Mouse (Mus musculus) stomach, postnatal 0 days (tissue): ENCODE measurements at regions not wholly inside any gene's neighbourhood (a gene's known extent, or its start where the extent isn't known, plus 50 kb on each side); places are given as distances from the start of the nearest gene placed in this dataset.
A peak's percentile ranks its signal among the peaks of the same experiment; 100 is the strongest.
"Not testable (repeated sequence)": the region's sequence is repeated elsewhere in the genome, so short reads cannot be mapped to it uniquely, and the experiment has no call there.

Source experiments
- ATAC-seq: fragments of 200-750 bp; cut with Nextera tagmentation; 2 replicates; pipeline ENCODE4 v1.8.0; 2017; ENCODE audit not compliant: low FRiP score, low TSS enrichment
- DNase-seq: peaks from one replicate; pipeline ENCODE4 v3.0.0-alpha.2; 2016; ENCODE audit warnings: low spot score
- H3K27ac ChIP-seq: fragments of 300-500 bp; sonication (generic); replicated peaks from 2 replicates; pipeline ENCODE4 v1.5.1; 2014; ENCODE audit warnings: mild to moderate bottlenecking, control low read depth
- H3K27me3 ChIP-seq: fragments of 300-500 bp; sonication (generic); 2 replicates; pipeline ENCODE4 v1.6.1; 2014; ENCODE audit warnings: low read length; ENCODE audit not compliant: control insufficient read depth, insufficient read depth
- H3K36me3 ChIP-seq: fragments of 300-500 bp; sonication (generic); 2 replicates; pipeline ENCODE4 v1.6.1; 2014; ENCODE audit warnings: low read length, mixed read lengths; ENCODE audit not compliant: control insufficient read depth, insufficient read depth
- H3K4me1 ChIP-seq: fragments of 300-500 bp; sonication (generic); replicated peaks from 2 replicates; pipeline ENCODE4 v1.6.1; 2014; ENCODE audit warnings: antibody characterized with exemption; ENCODE audit not compliant: control insufficient read depth, insufficient read depth
- H3K4me2 ChIP-seq: fragments of 300-500 bp; sonication (generic); replicated peaks from 2 replicates; pipeline ENCODE4 v1.6.1; 2014; ENCODE audit warnings: low read depth, mild to moderate bottlenecking, control low read depth, moderate library complexity
- H3K4me3 ChIP-seq: fragments of 300-500 bp; sonication (generic); 2 replicates; pipeline ENCODE4 v1.5.1; 2014; ENCODE audit warnings: low read depth, low read length, control low read depth
- H3K9ac ChIP-seq: fragments of 300-500 bp; sonication (generic); 2 replicates; pipeline ENCODE4 v1.6.1; 2014; ENCODE audit warnings: mild to moderate bottlenecking, low read length, control low read depth, mixed read lengths
- H3K9me3 ChIP-seq: fragments of 300-500 bp; sonication (generic); 2 replicates; pipeline ENCODE4 v1.6.1; 2016; ENCODE audit warnings: low read length; ENCODE audit not compliant: control insufficient read depth
- CTCF ChIP-seq: IDR thresholded peaks from 2 replicates; pipeline ENCODE4 v1.5.1; 2016; ENCODE audit warnings: antibody characterized with exemption, low read depth, mild to moderate bottlenecking, moderate library complexity
- EP300 ChIP-seq: optimal IDR thresholded peaks from 2 replicates; pipeline ENCODE3; 2016; ENCODE audit warnings: antibody characterized with exemption
- WGBS: fragments of 180-500 bp; shearing (Covaris S2); extraction: QIAGEN DNeasy Blood & Tissue Kit; methylation state at CpG from one replicate; pipeline ENCODE4 v1.1.7; 2014; 5-methylcytosine and 5-hydroxymethylcytosine counted together

- Histone ChIP-seq H3K27me3 (no peaks in the 10 kb centered on the region), H3K36me3 (no peaks in the 10 kb centered on the region), H3K4me1 (no peaks in the 10 kb centered on the region), H3K9me3 (no peaks in the 10 kb centered on the region), H3K27ac (no peak overlapping the region), H3K4me2 (peak overlapping the region; percentile 36), H3K4me3 (no peak overlapping the region), H3K9ac (no peak overlapping the region)
- no peak for DNase-seq
- ATAC-seq = no peak
- WGBS = 40% methylated on average over 11 of the region's 11 CpGs
- no peak for TF ChIP-seq CTCF
- TF ChIP-seq EP300 = no peak
These were observed 94.7 kb downstream of the Cxxc4 start for GRCm38 (mm10) chr3:134330943-134331342.

DNA sequence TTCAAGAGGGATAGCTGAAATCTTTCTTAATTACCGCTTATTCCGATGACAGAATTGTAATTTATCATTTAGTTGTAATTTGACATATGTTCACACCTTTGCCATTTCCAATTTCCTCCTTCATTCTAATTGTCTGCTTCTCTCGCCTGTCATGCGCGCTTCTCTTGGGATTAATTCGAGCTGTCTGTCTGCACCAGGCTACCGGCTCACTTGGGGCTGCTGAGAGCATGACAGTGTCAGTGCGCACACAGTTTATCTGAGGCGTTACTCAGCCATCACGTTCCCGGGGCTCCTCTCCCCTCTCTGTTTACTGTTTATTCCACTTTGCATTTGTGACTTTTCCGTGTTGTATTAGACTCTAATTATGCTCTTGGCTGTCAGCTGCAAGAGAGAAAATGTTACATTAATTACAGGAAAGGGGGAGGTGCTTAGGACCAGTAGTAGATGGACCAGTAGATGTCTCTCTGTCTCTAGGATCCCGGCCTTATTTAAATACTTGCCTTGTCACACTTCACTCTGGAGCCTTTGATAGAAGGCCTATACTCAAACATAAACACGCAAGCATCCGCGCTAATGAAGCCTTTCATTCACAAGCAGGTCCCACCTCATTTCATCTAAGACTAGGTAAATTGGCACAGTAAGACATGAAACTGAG lies 95.3 kb downstream of the Cxxc4 start:
- Histone ChIP-seq H3K4me1 (no peaks in the 10 kb centered on the region), H3K27me3 (no peaks in the 10 kb centered on the region), H3K9ac (no peak overlapping the region), H3K4me3 (no peak overlapping the region), H3K9me3 (no peaks in the 10 kb centered on the region), H3K27ac (no peak overlapping the region), H3K36me3 (no peaks in the 10 kb centered on the region), H3K4me2 (peak overlapping the region; percentile 28; the same call in 1 of the 2 replicates)
- TF ChIP-seq CTCF (no peak), EP300 (no peak)
- WGBS = 45% methylated on average over 16 of the region's 16 CpGs
- ATAC-seq = no peak
- DNase-seq = no peak

GRCm38 (mm10) chr3:134339093-134339695 lies 102.9 kb downstream of the Cxxc4 start:
- H3K4me3 ChIP-seq, H3K4me2 ChIP-seq, DNase-seq, H3K27me3 ChIP-seq, H3K4me1 ChIP-seq, H3K27ac ChIP-seq, H3K9me3 ChIP-seq, ATAC-seq, H3K9ac ChIP-seq, H3K36me3 ChIP-seq: not testable (repeated sequence)
- 86% methylated on average over 3 of the region's 3 CpGs for WGBS

DNA sequence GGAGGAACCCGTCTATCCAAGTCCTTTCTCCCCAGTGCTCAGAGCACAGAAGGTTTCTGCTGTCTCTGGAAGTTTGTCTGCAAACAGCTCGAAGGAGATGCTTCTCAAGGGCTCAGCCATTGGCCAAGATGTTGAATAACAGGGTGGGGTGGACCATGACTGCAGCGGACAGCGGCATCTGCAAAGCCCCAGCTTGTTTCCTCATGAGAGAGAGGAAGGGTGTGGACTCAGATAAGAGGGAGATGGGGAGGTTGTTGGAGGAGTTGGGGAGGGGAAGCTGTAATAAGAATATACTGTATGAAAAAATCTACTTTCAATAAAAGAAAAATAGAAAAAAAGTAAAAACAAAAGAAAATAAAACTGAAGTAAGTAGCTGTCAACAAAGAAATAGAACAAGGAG lies 129.7 kb downstream of the Cxxc4 start:
- no peak for ATAC-seq
- Histone ChIP-seq H3K9me3 (no peaks in the 10 kb centered on the region), H3K27me3 (no peaks in the 10 kb centered on the region), H3K4me1 (no peaks in the 10 kb centered on the region), H3K27ac (no peak overlapping the region), H3K4me2 (no peak overlapping the region), H3K4me3 (no peak overlapping the region), H3K9ac (no peak overlapping the region), H3K36me3 (no peaks in the 10 kb centered on the region)
- TF ChIP-seq CTCF (no peak), EP300 (no peak)
- DNase-seq = no peak
- whole genome bisulfite sequencing = 68% methylated on average over 4 of the region's 4 CpGs

DNA sequence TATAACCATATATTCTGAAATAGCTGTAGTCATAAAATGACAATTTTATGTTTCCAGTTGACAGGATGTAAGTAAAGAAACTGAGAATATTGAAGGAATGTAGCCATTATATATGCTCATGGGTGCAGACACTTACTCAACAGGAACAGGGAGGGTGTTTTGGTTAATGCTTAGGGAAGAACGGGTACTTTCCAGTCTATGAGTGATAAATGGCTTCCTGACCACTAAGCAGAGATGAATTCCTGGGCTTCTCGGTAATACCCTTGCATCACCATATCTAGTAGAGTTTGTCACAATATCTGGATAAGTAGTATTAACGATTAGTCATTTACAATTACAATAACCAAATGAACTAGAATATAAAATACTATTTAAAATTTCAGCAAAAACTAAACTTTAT lies 130.5 kb downstream of the Cxxc4 start:
- WGBS = 60% methylated on average over 3 of the region's 3 CpGs
- TF ChIP-seq EP300 (no peak), CTCF (no peak)
- Histone ChIP-seq H3K9ac (no peak overlapping the region), H3K27ac (no peak overlapping the region), H3K4me2 (no peak overlapping the region), H3K36me3 (no peaks in the 10 kb centered on the region), H3K9me3 (no peaks in the 10 kb centered on the region), H3K4me1 (no peaks in the 10 kb centered on the region), H3K27me3 (no peaks in the 10 kb centered on the region), H3K4me3 (no peak overlapping the region)
- ATAC-seq = no peak
- no peak for DNase-seq

GRCm38 (mm10) chr3:134368591-134368990 lies 132.3 kb downstream of the Cxxc4 start:
- no peaks in the 10 kb centered on the region for H3K36me3 ChIP-seq
- no peak overlapping the region for H3K4me2 ChIP-seq
- H3K27ac ChIP-seq = no peak overlapping the region
- DNase-seq (no peak), ATAC-seq (no peak)
- no peak overlapping the region for H3K4me3 ChIP-seq
- H3K9ac ChIP-seq = no peak overlapping the region
- no peak for TF ChIP-seq CTCF
- TF ChIP-seq EP300 = no peak
- no peaks in the 10 kb centered on the region for H3K9me3 ChIP-seq
- H3K27me3 ChIP-seq = no peaks in the 10 kb centered on the region
- H3K4me1 ChIP-seq = no peaks in the 10 kb centered on the region
